Mouse (Mus musculus): ENCODE measurements around the gene Glt28d2. TPM values are rescaled to one million over a fixed set of nuclear protein-coding genes. Genes with fewer than 3 reads are reported as not detected.

Gene Glt28d2
- polyA plus RNA-seq, 1 experiment from 2014 or later = 1.5 TPM

DNA sequence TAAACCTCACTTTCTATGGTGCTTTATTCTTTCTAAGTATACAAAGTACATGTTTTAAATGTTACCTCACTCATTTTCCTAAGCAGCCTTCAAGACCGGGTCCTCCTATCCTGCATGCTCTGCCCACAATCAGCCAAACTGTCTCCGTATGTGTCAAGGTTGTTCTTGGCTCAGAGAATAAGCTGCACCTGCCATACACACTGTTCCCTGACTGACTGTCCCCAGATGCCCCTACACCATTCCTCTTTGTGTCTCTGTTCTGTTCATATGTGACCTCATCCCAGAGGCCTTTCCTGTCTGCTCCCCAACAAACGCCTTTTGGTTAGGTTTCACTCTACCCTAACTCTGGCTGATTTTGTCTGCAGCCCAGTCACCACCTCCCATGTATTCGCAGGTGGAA lies 60.0 kb downstream of the Glt28d2 start:
- no peak overlapping the region for H3K9ac ChIP-seq (replicated peaks)
- H3K9me3 ChIP-seq = no peaks in the 10 kb centered on the region
- H3K36me3 ChIP-seq = no peaks in the 10 kb centered on the region
- H3K27me3 ChIP-seq = 0 out of 2 replicates have a peak, but pooled peaks cover 2% of the 10 kb centered on the region
- no peak overlapping the region for H3K4me3 ChIP-seq (replicated peaks)
- no peak overlapping the region for H3K4me2 ChIP-seq
- H3K4me1 ChIP-seq (replicated peaks) = peaks cover 3% of the 10 kb centered on the region; the same call in 1 of the 2 replicates
- 73% methylated on average over 4 of the region's 4 CpGs for WGBS
- H3K27ac ChIP-seq = no peak overlapping the region
- no peak for ATAC-seq (ENCODE audit: insufficient number of reproducible peaks, insufficient read depth, low FRiP score, low TSS enrichment, low read depth)

GRCm38 (mm10) chr3:85820839-85821548 lies 66.3 kb downstream of the Glt28d2 start:
- WGBS = 45% methylated on average over 15 of the region's 15 CpGs
- H3K9me3 ChIP-seq = no peaks in the 10 kb centered on the region

More at GRCm38 (mm10) chr3:85820839-85821548, 66.3 kb downstream of the Glt28d2 start:
- H3K36me3 ChIP-seq = no peaks in the 10 kb centered on the region
- H3K9ac ChIP-seq (replicated peaks) = no peak overlapping the region
- no peak overlapping the region for H3K27ac ChIP-seq
- no peak overlapping the region for H3K4me2 ChIP-seq
- 0 out of 2 replicates have a peak, but pooled peaks cover 2% of the 10 kb centered on the region for H3K27me3 ChIP-seq
- H3K4me1 ChIP-seq (replicated peaks) = peaks cover 13% of the 10 kb centered on the region
- H3K4me3 ChIP-seq (replicated peaks) = no peak overlapping the region
- no peak for ATAC-seq (ENCODE audit: insufficient number of reproducible peaks, insufficient read depth, low FRiP score, low TSS enrichment, low read depth)

Other genes with a start within 250 kb of the Glt28d2 start
- 2.1 and 2.3 TPM in 2 replicates for gene Fam160a1, start 70.2 kb downstream of the Glt28d2 start, polyA plus RNA-seq (2016; fragmentation: Nextera tagmentation; extraction: Ambion mirVana)
- 3.4 and 4.8 TPM in 2 replicates for gene Gm37240, start within 50 bp of the Glt28d2 start, polyA plus RNA-seq (2016; fragmentation: Nextera tagmentation; extraction: Ambion mirVana)
- gene Sh3d19, start 83.6 kb upstream of the Glt28d2 start, polyA plus RNA-seq (2016; fragmentation: Nextera tagmentation; extraction: Ambion mirVana) = 20.6 and 22.2 TPM in 2 replicates
- not detected in 2 replicates for gene Prss48, start 115.0 kb upstream of the Glt28d2 start, polyA plus RNA-seq (2016; fragmentation: Nextera tagmentation; extraction: Ambion mirVana)